Mouse (Mus musculus) brain, embryonic 14.5 days (tissue): ENCODE measurements around the gene Podxl2.

ENCODE experiments used
- CTCF ChIP-seq: fragments of 200-500 bp; IDR thresholded peaks from 2 replicates; pipeline ENCODE4 v1.5.1; 2012; ENCODE audit warnings: inconsistent platforms, mild to moderate bottlenecking, moderate library complexity, borderline replicate concordance; ENCODE audit not compliant: insufficient read depth, insufficient read length; ENCODE audit errors: extremely low read depth
- POLR2A ChIP-seq: fragments of 200-500 bp; IDR thresholded peaks from 2 replicates; pipeline ENCODE4 v1.6.1; 2012; ENCODE audit warnings: mild to moderate bottlenecking, inconsistent platforms, borderline replicate concordance; ENCODE audit not compliant: poor library complexity, insufficient read depth, insufficient read length, severe bottlenecking; ENCODE audit errors: extremely low read depth

DNA sequence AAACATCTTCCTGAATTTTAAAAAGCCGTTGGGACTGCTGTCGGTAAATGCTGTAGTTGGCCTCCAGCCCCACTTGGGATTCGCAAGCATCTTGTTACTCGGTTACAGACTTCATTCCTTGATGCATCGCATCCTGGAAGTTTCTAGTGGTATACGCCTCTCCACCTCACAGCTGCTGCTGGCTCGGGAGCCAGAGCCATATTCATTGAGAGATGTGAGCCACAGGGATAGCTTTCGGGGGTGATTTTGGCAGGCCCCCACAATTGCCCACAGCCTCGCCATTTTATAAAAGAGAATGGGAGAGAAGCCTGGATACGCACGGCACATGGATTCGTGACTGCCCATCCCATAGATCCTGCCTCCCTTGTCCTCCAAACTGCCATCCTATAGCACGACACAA, 81.0 kb downstream of the Podxl2 start:
- TF ChIP-seq POLR2A (no peak), CTCF (no peak)
